Mouse (Mus musculus) heart, postnatal 10 days (tissue): ENCODE results near the gene Hs3st3b1. TPM values are rescaled to one million over a fixed set of nuclear protein-coding genes. Genes with fewer than 3 reads are reported as not detected.

ENCODE experiments used
- DNase-seq, 2 experiments: peaks; one replicate each; pipeline ENCODE4 v3.0.0; 2021
- intact Hi-C: fragments of 180-260 bp; cut with DNase I; formaldehyde crosslinking; loops from one replicate; pipeline ENCODE4 v1.15.1; 2025
- total RNA-seq, 2 experiments: library from RNA; stranded (reverse); gene quantifications; 2 replicates each; pipeline ENCODE4 v1.2.3; 2021

The Hs3st3b1 gene
- total RNA-seq: 1 to 10 TPM in 1 of 2 experiments, under 1 TPM in 1; 0.93 to 1.4 TPM

DNA sequence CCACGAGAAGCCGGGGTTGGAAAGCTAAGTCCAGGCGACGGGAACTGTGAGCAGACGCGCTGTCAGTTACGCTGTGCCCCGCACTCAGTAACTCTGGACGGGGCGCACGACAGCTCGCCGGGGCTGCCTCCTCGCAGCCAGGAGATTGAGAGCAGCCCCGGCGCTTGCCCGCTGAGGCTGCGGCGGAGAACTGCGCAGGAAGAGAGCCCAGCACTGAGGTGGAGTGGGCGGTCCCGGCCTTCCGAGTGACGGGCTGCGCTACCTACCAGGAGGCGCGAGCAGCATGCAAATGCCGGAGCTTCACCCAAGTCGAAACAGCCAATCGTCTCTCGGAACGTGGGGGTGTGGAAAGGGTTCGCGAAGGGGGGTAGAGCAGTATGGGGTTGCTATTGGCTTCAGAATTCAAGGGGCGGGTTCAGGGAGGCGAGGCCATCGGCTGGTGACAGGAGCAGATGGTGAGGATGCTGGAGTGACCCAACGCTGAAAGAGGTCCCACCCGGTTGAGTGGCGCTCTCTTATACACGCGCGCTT lies at the start of gene Hs3st3b1:
TSS of gene Hs3st3b1 (minus strand) at position 200 of the 531 bp plus-strand sequence.
- intact Hi-C loops: loop anchor here (5.0 kb wide), 2 partner anchors 300 to 1045 kb away; no protein-coding TSS in a partner anchor
- peak; percentile 93 to 94 for DNase-seq

DNA sequence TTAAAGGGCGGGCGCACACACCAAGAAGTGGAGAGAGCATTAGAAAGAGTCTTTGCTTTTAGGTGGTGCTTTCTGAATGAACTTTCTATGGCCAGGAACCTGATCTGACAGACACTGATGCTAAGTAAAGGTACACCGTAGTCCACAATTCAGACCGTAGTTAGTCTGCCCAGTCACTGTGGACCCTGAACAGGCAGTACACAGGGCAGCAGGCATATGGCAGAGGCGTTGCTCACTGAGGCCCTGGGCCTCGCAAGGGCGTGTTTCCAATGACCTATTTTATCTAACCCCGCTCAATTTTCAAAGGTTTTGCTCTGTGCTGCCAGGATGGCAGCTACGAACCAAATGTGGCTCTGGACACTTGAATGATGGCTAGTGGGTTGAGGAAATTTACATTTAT lies 49.4 kb upstream of the Hs3st3b1 start:
- DNase-seq: no peak
- intact Hi-C loops: no loop called here

DNA sequence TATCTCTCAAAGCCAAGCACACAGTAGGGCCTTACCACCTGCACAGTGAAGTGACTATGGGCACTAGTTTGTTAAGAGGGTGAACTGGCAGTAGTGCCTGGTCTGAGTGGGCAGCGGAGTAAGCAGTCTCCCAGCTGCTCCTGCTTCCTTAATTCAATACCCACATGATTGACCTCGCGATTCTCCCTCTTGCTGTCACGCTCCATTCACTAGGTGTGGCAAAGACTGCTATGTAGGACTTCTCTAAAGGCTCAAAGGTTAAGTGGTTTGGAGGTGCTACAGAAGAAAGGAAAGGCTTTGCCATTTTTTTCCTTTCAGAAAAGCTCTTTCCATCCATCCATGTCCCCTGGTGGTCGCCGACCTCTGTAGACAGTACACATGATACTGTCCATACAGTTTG lies 48.7 kb upstream of the Hs3st3b1 start:
- no peak for DNase-seq
- intact Hi-C loops: no loop called here

DNA sequence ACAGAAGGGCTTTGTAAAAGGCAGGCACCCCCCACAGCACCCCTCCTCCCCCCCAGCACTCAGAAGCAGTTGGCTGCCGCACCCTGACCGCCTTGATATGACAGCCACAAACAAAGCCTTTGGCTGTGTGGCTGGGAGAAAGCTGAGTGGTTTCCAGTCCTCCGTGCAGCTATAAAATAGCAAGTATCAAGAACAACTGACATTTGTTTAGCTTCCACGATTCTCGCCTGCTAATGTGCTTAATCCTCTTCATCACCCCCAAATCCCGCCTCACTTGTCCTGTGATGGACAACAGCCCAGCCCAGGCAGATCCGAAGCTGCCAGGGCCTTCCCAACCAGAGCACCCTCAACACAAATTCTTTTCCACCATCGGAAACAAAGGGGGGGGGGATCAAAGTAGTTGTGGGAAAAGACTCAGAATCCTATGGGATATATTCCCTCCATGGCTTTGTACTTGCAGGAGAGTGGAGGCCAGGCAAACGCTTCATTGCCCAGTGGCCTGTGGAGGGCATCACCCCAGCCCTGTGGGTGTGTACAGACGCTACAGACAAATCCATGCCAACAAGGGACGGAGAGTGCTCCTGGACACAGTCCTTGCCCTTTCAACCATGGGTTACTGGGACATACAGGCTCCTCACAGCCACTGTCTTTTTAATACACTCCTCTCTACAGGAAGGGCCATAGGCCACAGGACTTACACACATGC lies 47.3 kb upstream of the Hs3st3b1 start:
- intact Hi-C loops: no loop called here

DNA sequence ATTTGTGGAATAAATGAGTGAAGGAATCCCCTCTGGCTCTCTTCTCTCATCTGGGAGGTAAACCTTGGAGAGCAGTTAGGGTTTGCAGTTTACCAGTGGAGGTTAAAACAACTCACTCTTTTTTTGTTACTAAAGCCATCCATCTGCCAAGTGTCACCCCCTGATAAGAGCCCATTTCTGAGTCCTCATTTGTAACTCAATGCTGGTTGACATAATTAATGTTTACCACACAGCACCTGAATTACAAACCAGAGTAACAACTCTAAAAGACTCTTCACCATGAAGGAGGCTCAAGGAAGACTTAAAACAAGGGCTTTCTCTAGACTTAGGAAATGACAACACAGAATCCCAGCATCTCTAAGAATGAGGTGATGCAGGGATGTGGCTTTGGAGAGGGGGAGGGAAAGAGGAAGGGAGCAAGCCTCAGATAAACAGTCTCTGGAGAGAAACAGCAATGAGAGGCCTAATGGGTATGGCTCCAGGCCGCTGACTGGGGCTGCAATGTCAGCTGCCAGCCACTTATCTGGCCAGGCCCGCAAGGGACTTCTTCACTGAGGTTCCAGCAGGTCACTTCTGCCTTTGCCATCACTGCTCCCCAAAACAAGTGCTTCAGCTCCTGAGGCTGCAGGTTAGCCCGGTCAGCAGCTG lies 46.4 kb upstream of the Hs3st3b1 start:
- intact Hi-C loops: no loop called here
- peak in 1 of 2 experiments; percentile 18 for DNase-seq

More for the DNA sequence above, 47.3 kb upstream of the Hs3st3b1 start:
- no peak for DNase-seq

DNA sequence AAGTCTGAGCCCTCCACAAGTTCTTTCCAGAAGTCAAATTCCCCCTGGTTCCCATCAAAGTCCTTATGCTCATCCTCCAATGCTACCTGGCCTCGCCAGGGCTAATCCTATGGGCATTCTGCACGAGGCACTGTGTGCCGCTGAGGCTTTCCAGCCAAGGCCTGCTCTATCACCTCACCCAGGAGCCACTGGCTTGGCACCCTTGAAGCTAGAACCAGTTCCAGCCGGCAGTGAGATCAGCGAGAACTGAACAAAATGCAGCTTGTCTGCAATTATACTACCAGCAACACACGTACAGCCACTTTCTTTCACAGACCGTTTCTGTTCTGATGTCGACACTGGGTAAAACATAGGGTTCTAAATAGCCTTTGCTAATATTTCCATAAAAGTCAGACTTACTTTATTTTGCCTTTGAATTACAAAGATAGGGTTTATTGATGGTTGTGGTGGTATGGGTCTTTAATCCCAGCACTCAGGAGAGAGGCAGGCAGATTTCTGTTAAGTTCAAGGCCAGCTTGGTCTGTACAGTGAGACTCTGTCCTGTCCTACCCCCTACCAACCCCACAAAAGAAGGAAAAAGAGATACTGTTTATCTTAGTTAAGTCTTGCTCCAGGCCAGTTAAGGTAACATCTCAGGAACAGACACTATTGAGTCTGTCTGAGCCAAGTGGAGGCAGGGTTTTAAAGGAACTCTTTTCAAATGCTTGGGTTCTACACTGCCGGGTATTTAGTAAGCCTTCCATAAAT lies 45.7 kb upstream of the Hs3st3b1 start:
- intact Hi-C loops: no loop called here

DNA sequence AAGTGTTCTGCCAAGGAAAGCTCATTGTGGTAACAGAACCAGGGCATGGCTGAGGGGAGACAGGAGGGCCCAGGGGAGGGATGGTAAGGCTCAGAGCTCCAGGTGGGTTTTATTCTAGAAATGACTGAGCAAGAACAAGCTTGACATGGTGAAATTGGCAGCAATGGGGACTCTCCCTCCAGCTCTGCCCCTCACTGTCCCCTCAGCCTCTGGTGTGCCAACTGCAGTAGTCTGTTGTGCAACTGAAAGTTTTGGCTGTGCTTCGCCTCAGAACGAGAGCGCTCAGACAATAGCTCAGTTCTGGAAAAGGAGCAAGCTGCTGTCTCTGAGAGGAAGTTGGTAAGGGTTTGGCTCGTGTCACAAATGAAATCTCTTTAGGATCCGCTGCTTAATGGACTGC lies 43.3 kb upstream of the Hs3st3b1 start:
- DNase-seq: peak; percentile 13 to 14
- intact Hi-C loops: no loop called here

More for the DNA sequence above, 45.7 kb upstream of the Hs3st3b1 start:
- DNase-seq: no peak

DNA sequence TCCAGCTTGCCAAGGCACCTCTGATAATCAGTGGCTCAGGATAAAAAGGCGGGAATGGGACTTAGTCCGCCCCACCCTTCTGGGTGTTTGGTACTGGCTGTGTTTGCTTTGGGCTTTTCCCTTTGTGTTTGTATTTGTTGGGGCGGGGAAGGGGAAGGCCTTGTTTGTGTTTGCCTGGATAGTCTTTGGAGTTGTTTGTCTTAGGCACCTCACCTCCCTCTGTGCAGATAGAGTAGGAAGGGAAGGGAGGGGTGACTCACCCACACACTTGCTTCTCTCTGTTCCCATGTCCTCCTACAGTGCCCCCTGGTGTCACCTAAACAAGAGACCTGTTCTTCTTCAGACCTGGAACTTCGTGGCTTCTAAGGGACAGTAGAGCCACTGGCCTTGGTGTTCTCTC lies 35.1 kb upstream of the Hs3st3b1 start:
- DNase-seq: peak; percentile 33 to 42
- intact Hi-C loops: no loop called here

DNA sequence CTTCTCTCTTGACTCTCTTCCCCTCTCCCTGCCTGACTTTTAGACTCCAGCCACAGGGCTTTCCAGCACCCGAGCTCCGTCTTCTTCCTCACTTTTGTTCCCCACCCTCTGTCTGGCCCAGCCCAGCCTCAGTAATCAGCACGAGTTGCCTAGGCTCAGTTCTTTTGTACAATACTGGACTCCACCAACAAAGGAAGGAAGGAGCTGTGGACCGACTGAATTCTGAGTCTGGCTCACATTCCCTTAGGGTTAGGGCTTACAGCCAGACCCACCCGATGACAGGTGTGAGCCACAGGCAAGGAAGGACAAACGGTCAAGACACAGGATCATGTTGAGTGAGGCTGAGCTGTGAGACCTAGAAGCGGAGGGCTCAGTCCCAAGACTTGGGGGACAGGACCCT lies 34.7 kb upstream of the Hs3st3b1 start:
- no peak for DNase-seq

DNA sequence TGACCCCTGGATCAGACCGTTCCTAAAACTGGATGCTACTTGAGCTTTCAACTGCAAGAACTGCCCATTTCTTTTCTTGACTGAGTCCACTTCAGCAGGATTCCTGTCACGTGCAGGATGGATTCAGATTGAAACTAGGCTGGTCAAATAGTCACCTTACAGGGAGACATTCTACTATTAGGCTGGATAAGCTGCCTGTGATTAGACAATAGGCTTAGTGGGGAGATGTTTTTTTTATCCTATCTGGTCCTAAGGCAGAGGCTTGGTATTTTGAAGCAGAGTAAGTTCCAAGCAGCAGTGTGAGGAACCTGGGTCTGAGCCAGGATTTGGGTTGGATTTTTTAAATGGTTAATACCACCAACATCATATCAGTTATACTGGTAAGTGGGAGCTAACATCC lies 31.8 kb upstream of the Hs3st3b1 start:
- DNase-seq: no peak
- intact Hi-C loops: no loop called here

More for the DNA sequence above, 34.7 kb upstream of the Hs3st3b1 start:
- intact Hi-C loops: no loop called here

DNA sequence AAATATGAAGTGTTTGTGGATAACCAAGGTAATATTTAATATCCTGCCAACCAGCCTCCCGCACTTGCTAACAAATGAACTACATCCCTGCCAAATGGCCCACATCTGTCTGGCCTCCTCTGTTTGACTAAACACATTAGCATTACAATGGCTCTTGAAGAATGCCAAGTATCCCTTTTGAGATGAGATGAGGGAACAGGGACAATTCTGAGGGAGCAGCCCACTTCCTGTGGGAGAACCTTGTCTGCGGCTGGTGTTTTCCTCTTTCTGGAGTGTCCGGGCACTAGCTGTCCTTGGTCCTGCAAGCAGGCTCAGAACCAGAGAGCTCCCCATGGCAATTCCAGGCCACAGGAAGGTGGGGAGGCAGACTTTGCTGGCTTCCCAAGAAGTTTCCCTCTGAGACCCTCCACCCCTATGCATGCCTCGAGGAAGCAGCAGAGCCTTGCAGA lies 30.7 kb upstream of the Hs3st3b1 start:
- DNase-seq: no peak
- intact Hi-C loops: no loop called here

DNA sequence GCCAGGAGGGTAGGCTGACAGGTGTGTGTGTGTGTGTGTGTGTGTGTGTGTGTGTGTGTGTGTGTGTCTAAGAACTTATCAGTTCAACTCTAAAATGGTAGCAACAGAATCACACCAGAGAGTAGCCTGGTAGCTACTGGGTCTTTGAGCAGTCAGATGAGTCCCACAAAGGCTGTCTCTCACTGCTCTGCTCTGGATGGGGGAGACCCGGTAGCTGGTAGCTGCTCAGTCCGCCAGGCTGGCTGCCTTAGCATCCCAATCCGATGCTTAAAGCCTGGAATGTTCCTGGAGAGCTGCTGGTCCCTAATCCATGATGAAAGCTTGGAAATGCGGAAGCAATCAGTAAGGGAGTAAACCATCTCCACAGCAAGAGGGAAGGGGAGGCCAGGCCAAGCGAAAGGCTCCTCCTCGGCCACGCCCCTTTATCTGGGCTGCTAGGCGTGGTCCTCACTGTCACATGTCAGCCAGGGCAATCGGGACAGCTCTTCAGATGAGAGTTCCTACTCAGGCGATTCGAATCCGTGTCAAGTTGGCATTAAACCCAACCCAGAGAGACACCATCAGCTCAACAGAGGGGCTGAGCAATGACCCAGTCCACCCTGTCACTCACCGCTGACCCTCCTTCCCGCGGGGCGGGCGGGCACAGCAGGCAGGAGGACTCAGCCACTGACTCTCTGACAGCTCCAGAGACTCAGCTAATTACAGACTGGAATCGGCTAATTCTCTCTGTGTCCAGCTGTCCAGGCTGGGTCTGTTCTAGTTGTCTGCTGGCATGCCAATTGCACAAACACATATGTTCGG lies 29.9 kb upstream of the Hs3st3b1 start:
- intact Hi-C loops: no loop called here
- DNase-seq: peak; percentile 58 to 61

DNA sequence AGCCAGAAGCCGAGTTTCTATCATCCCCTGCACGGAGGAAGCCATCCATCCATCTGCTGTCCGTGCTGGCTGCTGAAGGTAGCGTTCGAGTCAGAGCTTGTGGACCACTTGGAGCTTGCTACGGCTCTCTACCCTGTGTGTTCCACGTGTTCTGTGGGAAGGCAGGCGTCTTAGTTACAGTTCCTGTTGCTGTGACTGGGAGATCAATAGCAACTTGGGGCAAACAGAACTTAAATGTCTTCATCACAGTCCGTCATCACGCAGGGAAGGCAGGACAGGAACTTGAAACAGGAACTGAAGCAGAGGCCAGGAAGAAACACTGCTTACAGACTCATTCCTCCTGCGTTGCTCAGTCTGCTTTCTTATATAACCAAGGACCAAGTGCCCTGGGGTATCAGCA lies 26.3 kb upstream of the Hs3st3b1 start:
- intact Hi-C loops: no loop called here
- DNase-seq: no peak

DNA sequence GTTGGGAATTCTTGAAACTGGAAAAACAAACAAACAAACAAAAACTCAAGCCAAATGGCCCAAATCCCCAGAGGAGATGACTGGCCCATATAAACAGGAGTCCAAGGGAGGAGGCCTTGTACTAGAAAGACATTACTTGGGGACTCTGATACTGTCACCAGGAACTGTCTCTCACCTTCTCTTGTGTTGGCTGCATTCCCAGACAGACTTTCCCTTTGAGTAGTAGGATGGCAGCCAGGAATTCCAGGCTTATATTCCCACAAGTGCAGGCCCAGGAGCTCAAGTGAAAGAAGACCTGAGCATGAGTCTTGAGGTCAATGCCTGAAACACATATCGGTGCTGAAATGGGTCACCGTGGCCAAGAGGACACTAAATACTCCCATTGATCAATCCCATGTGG lies 24.9 kb upstream of the Hs3st3b1 start:
- DNase-seq: peak; percentile 61
- intact Hi-C loops: no loop called here

DNA sequence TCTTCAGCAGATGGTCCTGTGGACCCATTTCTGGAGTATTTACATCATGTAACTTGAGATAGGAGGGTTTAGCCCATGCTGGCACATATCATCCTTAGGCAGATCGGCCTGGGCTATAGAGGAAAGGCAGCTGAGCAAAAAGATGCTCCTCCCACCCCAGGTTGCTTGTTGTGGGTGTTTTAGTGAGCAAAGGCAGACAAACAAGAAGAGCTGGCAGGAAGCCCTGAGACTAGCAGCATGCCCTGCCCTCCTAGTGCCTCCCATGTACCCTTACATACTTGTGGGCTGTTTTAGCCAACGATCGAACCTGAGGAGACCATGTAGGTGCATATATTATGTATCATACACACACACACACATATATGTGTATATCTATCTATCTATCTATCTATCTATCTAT lies 21.9 kb upstream of the Hs3st3b1 start:
- no peak for DNase-seq

DNA sequence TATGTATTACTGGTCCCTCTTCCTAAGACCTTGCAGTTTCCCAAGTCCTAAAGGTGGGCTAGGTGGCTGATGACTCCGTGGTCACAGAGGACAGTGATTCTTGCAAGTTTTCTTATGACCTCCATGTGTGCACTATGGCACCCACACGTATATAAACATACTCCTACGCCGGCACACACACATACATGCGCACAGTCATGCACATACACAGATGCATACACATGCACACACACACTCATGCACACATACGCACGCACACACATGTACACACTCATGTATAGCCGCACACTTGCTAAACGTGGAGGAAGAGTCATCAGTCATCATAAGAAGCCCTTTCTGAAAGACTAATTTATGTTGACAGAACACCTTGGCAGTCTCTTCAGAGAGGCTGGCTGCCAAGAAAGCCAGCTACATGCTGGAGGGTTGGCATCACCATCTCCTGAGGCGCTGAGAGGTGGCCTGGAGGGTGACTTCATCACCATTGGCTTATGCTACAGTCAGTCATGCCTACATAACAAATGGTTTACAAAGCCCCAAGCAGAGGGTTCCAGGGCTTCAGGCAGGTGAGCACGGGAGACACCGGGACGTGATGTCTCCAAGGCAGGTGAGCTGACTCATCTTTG lies 21.3 kb upstream of the Hs3st3b1 start:
- intact Hi-C loops: no loop called here
- no peak for DNase-seq

More for the DNA sequence above, 21.9 kb upstream of the Hs3st3b1 start:
- intact Hi-C loops: no loop called here

DNA sequence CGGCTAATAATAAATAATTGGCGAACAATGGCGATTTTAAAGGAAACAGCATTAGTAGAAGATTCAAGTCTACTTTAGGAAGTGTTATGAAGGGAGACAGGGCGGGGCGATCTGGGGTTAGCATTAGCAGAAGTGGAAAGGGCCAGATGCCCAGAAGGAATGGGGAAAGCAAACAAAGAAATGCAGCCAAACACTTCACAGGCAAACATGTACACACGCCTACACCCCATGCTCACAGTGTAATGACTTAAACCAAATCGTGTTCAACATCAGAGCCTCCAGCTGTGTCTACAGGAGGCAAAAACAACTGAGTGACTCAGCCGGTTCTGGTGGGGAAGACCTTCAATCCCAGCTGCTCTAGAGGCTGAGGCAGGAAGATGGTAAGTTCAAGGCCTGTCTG lies 20.1 kb upstream of the Hs3st3b1 start:
- intact Hi-C loops: no loop called here
- DNase-seq: no peak

DNA sequence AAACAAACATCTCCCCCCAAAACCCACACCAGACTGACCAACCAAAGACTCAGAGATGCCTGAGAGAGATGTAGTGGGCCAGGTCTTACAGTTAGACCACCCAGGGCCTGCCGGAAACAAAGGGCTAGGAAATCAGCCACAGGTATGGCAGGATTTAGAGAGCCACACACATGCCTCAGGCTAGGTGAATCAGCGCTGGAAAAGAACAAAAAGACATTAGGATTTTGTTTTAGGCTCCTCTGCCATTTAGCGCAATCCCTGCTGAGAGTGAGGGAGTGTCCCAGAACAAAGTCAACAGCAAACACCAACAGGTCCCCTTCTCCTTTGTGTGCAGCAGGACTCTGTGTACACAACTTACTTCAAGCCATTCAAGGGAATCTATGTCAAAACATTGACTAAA lies 14.6 kb upstream of the Hs3st3b1 start:
- intact Hi-C loops: no loop called here
- DNase-seq: no peak

DNA sequence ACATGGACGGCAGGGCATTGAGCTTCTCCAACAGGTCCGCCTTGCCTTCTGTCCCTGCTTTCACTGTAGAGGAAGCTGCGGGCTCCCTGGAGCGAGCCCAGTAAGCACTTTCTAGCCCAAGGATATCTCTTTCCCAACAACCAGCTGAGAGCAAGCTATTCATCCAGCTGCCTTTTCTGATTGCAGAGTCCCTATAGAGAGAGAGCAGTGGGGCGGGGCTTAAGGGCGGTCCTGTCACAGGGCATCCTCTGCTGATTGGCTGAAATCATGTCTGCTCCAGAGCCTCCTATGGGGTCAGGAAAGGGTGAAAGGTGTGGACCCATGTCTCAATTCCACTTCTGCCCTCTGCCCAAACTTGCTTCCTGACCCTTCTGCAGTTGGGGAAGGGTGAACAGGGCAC lies 4.8 kb upstream of the Hs3st3b1 start:
- no peak for DNase-seq
- intact Hi-C loops: loop anchor here (5.0 kb wide), 1 partner anchor 150 kb away; the partner anchor contains the start of gene Cox10

DNA sequence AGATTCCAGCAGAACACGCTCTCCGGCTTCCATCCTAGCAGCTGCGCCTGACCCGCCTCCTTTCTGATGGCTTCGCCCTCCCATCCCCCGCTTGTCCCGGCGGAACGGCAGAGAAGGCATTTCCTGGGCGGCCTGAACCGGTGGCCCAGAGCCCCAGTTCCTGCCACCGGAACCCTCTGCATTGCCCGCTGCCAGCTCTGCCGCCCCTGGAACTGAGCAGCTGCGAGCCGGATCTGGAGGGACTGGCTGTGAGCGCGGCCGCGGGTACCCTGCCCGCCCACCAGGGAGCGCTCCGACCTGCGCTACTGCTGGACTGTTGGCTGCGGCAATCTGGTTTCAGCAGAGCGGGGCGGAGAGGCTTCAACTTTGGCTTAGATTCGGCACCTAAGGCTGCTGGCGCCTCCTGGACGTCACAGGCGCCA lies 3.1 kb upstream of the Hs3st3b1 start:
- intact Hi-C loops: loop anchor here (2.0 to 5.0 kb wide), 2 partner anchors 152 to 794 kb away; partner anchors contain the start of gene Cox10
- peak; percentile 85 to 90 for DNase-seq
